Mouse (Mus musculus) CH12F3 (cell line): ENCODE results near the gene Tent4b.

ENCODE experiments used
- in situ Hi-C: fragments of 300-500 bp; cut with MboI; formaldehyde crosslinking; loops from 2 replicates; pipeline ENCODE4 v1.14.3; 2020; ENCODE audit warnings: low sequenced_read_pairs

Gene Tent4b

DNA sequence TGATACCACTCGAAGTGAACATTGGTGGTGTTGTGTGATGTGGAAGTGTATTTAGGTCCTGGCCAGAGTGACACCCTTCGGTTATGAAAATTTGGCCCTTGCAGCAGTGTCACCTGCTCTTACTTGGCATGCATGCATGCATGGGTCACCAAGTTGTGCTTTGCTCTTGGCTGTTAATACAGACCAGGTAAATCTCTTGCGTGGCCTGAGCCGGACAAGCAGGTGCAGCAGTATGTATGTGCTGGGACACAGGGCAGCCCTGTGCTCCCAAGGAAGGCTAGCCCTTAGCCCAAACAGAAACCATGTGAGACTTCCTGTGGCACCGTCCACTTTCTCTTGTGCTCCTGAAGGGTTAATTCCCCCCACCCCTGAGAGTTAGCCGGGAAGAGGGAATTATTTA, 28.8 kb downstream of the Tent4b start:
- in situ Hi-C loops, result no loop called here

DNA sequence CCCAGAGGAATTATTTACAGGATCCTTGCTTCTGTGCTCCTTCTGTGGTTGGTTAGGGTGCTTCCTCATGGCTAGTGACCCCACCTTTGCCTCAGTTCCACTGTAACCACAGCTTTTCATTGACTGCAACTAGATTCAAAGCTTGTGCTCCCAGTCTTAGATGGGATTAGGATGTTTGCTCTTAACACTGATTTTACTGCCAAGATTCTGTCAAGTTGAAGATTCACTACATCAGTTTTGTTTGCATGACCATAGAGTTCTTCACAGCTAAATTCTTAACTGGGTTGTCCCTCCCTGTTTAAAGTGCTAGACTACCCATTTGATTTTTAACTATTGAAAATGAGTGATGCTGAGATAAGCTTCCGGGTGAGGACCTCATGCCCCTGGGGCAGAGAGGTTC, 29.3 kb downstream of the Tent4b start:
- in situ Hi-C loops, result no loop called here

DNA sequence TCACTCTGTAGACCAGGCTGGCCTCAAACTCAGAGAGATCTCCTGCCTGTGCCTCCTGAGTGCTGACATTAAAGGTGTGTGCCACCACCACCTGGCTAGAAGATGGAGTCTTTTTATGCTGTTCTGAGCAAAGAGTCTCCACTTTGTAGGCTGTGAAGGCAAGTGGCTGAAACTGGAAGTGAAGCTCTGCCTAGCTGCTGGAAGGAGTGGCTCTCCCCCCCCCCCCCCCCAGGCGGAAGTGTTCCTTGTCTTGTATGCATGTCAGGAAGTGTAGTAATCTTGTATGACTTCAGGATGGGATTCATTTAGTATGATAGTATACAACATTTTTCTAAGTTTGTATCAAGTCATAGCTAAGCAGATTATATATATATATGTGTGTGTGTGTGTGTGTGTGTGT, 29.8 kb downstream of the Tent4b start:
- in situ Hi-C loops, result no loop called here

DNA sequence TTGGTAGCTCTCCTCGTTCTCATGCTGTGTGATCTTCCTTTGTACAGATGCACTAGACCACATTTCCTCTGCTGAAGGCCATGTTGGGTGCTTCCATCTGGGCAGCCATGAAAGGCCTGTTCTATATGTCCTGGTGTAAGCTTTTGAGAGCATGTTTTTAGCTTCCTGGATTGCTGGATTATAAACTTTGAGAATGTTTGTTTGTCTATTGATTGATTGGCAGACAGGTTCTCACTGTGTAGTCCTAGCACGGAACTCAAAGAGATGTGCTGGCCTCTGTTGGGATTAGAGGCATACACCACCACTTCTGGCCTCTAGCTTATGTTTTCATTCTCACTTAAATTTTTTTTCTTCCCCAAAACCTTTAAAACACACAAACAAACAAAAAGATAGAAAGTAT, 37.7 kb downstream of the Tent4b start:
- in situ Hi-C loops, result no loop called here

DNA sequence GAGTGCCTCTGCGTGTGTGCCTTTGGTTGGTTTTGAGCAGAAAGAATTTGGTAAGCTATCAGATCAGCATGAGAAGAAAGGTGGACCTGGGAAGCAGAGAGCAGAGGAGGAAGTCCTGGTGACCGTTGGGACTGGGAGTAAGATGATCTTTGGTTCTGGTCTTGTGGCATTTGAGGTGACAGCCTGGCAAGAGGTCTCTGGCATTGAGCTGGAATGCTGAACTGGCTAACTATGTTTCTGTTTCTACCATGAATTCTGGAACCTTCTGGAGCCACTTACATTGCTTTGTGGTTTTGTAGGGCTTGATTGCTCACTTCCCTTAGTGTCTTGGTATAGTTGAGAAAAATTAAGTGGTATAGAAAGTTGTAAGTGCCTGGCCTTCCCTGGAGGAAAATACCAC, 38.6 kb downstream of the Tent4b start:
- in situ Hi-C loops, result no loop called here

DNA sequence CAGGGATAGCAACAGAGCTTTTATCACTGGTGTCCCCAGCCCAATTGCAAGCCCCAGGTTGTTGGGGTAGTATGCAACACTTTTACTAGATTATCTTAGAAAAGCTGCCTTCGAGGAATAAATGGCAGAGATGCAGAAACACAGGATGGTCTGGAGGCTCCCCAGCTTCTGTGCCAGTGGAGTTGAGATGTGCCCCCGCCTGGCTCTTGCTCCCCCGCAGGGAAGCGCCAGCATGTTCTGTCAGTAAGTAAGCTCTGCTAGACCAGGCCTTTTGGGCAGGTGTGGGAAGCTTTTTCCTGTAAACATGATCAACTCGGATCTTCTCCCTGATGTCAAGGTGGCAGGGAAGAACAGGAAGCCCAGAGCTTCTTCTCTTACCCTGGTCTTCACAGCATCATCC, 40.3 kb downstream of the Tent4b start:
- in situ Hi-C loops, result no loop called here

DNA sequence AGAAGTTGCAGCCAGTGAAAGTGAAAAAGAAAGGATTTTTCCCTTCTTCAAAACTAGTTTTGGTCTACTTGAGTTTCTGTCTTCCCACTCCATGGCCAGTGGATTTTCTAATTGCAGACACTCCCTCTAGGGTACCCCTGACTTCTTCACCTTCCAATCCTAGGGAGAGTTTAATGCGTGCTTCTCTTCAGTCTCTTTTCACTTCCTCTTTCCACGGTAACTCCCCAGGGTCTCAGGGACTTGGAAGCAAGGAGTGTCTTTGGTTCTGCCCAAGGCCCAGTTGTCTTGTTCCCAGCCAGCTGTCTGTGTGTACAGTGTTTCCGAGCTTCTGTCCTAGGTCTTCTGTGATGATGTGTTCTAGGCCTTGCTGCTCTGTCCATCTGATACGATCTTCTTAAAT, 42.9 kb downstream of the Tent4b start:
- in situ Hi-C loops, result no loop called here

DNA sequence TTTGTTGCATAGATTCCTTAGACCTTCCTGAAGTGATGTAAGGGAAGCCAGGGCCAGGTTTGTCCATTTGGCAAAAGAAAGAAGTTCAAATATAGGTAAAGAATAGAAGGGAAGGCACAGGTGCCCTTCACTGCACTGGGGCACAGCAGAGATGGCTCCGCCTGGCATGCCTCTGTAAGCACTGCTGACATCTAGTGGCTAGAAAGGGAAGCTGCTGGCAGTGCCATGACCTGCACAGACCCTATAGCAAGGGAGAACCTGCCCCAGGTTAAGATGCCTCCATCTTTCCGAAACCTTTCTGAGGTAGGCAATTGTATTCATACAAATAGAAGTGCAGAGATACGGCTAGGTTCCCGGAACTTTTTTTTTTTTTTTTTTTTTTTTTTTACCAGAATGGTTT, 45.3 kb downstream of the Tent4b start:
- in situ Hi-C loops, result no loop called here

DNA sequence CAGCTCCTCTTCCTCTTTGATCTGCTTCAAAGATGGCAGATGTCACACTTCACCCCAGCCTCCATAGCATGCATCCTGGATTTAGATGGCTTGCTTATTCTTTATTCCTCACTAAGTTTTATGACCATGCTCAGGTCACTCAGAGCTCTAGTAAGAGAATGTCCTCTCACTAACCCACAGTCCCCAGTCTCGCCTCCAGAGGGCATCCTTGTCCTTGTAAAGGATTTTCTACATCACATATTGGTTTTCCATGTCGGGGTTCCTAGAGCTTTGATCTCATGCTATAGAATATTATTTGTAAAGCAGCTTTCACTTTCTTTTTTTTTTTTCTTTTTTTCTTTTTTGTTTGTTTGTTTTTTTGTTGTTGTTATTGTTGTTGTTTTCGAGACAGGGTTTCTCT, 53.8 kb downstream of the Tent4b start:
- in situ Hi-C loops, result loop anchor here (10.0 kb wide), 1 partner anchor 102 kb away; no protein-coding TSS in a partner anchor

DNA sequence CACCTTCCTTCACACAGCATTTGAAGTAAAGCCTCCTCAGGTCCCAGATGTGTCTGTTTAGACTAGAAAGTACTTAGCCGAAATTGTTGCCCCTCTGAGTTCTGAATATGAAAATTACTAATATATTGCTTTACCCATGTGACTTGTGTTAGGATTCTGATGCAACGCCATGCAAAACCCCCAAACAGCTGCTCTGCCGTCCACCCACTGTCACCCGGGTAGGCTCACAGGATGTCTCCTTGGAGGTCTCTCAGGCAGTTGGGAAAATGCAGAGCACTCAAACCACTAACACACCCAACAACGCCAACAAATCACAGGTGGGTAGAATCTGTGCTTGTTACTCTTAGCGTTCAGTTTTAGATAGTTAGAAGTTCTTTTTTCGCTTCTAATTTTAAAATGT, 55.9 kb downstream of the Tent4b start:
- in situ Hi-C loops, result loop anchor here (10.0 kb wide), 1 partner anchor 100 kb away; no protein-coding TSS in a partner anchor

DNA sequence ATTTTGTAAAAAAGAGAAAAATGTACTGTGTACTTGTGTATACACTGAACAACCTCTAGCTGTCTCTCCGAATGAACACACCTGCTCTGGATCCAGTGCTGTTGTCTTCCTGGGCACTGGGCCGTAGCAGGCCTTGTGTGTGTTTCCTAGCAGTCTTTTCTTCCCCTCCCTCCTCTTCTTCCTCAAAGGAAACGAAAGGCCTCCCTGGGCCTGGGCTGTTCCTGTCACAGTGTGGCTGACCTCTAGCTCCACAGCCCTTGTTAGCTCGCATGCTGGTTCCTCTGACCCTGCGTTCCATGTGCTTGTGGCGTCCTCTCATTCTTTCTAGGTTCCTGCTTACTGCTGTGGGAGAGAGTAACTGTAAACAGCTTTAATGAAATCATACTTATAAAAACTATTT, 59.0 kb downstream of the Tent4b start:
- in situ Hi-C loops, result loop anchor here (10.0 kb wide), 1 partner anchor 97 kb away; no protein-coding TSS in a partner anchor

DNA sequence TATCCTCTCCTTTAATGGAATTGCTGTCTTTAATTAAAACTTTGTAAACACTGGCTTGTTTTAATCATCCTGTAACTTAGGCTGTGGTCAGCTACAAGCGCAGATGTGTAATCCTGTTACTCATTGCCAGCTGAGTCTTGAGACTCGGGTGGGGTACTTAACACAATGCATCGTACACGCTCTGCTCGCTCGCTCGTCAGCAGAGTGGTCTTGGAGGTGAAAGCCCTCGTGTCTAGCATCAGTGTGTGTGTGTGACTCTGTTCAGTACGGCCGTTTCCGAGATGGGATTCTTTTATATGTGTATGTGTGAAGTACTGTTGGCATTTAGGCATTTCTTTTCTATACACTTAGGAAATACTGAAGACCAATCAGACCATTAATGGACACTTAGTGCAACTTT, 59.5 kb downstream of the Tent4b start:
- in situ Hi-C loops, result loop anchor here (10.0 kb wide), 1 partner anchor 96 kb away; no protein-coding TSS in a partner anchor

DNA sequence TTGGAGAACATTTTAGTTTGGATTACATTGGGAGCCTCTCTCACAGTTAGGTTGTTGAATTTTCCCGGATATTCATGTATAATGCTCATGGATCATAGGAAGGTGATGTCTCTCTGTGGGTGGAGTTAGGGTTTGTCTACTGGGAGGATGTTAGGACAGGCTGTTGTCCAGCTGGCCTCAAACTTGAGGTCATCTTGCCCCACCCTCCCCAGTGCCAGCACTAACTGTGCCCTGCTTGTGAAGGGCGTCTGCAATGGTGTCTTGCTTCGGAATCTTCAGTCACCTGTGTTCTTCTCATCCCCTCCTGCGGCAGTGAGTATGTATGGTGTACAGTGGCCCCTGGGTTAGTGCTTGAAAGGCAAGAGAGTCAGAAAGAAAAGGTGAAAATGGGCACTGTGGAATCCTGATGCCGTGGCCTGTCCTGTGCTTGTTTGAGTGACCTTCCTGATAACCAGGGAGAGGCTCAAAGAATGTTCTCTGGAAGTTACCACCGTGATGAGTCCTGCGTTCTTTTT, 61.5 kb downstream of the Tent4b start:
- in situ Hi-C loops, result no loop called here

DNA sequence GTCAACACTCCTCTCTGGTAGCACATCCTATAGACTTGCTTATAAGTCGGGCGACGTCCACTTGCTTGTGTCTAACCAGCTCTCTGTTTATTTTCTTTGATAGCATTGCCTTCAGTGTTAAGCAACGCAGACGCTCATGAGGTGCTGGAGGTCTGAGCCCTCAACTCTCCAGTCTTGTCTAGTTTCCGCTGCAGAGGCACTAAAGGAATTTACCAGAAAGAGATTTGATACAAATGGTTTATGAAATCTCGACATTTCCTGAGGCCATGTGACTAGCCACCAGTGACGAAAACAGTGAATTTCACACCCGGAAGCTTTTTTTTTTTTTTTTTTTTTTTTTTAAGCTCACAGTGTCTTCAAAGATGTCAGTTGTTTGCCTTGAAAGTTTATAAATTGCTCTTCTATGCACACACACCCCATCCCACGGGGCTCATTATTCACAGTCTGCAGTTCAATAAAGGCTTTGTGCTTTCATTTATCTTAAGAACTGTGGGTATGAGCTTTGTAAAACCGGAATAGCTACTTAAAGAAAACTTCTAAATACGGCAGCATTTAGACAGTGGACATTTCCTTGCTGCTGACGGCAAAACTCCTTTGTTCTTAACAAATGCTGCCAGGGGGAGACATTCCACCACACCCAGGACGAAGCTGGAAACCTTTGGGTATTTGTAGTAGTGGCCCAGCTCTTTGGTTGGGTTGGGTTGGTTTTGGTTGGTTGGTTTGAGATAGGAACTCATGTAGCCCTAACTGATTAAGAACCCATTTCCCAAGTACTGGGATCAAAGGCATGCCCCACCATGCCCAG, 64.0 kb downstream of the Tent4b start:
- in situ Hi-C loops, result no loop called here

DNA sequence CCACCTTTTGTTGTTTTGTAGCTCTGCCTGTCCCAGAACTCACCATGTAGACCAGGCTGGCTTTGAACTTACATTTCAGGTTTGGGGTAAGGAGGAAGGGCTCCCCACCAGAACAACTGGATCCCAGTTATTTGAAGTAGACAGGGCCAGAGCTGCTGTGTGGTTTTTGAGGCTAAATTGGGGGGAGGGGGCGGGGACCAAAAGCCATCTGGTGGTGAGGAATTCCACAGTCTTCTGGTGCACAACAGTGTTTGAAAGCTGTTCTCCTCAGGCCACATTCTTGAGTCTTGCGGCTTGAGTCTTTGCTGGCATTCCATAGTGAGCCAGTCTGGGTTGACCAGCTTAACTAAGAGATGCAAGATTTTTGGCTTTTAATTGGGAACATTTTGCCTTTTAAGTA, 66.5 kb downstream of the Tent4b start:
- in situ Hi-C loops, result no loop called here

DNA sequence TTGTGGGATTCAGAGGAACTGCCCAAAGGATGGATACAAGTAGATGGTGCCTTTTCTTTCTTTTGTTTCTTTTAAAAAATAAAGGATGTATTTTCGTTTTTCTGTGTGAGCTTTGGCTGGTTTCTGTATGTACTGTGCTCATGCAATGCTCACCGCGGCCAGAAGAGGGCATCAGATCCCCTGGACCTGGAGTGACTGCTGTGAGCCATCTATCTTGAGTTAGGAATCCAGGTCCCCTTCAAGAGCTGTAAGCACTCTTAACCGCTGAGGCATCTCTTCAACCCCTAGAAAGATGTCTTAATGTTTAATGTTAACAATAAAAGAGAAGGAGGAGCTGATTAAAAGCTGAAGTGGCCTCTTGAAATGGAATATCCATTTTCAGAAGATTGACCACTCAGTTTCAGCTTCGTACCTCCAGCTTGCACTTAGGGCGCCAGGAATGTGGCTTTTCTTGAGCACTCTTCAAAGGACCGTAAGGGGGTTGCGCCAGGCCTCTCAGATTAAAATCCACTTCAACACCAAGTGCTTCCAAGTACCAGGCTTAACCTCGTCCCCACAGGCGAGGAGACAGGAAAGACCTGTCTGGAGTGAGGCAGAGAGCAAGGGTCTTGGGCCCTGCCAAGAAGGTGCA, 67.3 kb downstream of the Tent4b start:
- in situ Hi-C loops, result no loop called here

DNA sequence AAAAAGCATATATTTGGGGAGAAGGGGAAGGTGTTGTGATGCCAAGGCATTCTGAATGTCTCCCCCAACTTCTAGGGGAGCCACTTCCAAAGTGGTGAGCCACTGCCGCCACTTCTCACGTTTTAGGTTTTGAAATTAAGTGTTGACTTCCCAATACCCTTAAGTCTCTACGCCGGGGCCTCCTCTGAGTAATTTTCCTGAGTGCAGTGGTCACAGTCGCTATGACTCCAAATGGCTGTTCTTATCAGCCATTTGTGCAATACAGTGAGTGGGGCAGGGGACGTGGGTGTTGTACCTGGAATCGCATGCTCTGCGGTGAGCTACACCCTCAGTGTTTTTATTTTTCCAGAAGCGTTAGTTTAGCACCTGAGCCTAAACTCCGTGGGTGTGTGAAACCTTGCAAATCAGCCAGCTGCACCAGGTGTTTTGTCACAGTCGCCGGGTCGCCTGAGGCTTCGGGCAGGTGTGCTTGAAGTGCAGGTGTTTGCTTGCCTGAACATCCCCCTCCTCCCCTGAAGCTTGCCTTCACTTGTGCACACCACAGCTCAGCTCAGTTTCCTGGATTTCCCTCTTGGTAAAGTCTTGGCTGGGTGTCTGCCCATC, 67.9 kb downstream of the Tent4b start:
- in situ Hi-C loops, result no loop called here

DNA sequence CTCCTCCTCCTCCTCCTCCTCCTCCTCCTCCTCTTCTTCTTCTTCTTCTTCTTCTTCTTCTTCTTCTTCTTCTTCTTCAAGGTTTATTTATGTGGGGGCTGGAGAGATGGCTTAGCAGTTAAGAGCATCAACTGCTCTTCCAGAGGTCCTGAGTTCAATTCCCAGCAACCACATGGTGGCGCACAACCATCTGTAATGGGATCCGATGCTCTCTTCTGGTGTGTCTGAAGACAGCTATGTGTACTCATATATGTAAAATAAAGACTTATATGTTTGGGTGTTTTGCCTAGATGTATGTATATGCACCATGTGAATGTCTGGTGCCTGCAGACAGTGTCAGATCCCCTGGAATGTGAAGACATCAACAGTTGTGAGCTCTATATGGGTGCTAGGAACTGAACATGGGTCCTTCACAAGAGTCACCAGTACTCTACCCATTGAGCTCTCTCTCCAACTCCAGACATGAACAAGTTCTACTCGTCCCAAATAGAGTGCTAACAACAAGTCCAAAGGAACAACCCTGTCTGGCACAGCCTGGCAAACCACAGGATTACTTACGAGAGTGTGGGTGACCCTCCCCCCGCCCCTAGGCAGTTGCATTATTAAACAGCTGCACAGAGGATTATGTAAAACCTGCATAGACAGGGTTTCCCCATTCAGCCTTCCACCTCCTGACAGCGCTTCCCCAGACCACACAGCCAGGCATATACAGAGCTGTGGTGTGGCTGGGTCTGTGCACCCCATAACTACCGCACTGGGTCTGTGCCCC, 70.3 kb downstream of the Tent4b start:
- in situ Hi-C loops, result no loop called here

DNA sequence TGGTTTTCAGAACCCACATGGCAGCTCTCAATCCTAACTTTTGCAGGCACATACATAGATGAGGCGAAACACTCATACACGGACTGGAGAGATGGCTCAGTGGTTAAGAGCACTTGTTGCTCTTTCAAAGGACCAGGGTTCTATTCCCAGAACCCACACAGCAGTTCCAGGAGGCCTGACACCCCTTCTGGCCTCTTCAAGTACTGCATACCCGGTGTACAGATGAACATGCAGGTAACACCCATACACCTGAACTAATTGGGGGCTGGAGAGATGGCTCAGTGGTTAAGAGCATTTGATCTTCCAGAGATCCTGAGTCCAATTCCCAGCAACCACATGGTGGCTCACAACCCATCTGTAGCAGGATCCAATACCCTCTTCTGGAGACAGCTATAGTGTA, 71.1 kb downstream of the Tent4b start:
- in situ Hi-C loops, result no loop called here

DNA sequence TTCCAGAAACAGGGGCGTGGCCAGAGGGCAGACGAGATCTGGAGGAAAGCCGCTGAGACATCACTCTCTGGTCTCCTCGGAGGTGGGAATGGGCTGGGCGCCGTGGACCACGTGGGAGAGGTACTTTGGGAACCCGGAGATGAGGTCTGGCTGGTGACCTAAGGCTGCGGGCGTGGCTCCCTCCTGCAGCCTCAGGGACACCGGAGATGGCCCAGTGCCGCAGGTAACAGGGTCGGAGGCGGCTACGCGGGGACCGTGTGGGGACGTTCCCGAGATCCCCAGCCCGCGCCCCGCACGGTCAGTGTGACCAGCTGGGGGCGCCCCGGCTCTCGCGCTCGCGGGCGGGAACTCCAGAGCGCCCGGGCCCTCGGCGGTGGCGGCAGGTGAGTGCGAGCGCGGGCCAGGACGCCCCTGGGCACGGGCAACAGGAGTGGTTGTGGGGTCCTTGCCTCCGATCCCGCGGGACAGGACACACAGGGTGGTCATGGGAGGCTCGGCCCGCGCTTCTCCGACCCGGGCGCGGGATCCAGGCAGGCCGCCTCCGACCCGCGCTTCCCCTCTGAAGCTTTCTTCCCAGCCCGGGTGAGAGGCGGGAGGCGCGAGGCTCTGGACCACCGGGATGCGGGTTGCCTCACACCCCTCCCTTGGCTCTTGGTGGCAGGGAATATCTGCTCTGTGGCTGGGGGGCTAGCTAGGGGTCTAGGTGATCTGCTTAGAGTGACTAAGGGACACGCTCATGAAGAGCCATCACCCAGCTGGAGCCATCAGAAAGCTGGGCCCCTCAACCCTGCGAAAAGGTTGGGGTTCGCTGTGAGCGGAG, 73.4 kb downstream of the Tent4b start, which contains the start of gene Adcy7:
Adcy7 (plus strand) TSS at position 173 of the 820 bp plus-strand sequence.
- in situ Hi-C loops, result no loop called here
